Mouse (Mus musculus) cerebellum, postnatal 10 days (tissue): ENCODE data around the gene Ankrd61.

Source experiments
- DNase-seq, 2 experiments: peaks; one replicate each; pipeline ENCODE4 v3.0.0; 2021; ENCODE audit warnings: mixed read lengths in 2 of 2

Gene Ankrd61

DNA sequence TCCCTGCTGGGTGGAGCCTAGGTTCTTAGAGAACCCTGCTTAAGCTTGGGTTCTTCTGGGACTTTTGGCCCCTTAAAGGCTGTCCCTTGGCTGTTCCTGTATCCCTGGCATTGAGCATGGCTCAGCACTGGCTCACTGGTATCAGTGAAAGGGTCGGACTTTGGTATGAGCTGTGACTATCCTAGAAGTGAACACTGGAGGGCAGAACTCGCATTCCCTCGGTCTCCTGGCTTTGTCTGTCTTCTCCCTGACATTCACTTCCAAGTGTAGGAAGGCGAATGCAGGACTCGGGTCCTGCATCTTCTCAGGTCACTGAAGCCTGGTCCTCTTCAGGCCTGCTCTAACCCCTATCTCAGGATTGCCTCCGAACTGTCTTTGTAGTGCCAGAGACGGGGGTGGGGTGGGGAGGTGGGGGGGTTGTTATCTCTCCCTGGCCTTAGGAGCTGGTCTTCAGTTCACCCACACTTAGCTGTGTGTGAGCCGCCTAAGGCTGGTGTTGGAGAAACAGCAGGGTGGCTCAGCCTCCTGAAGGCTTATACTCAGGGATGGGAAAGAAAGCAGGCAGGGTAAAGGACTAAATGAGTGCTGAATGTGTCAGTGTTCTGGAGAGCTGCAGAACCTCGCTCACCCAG is 5.1 kb downstream of the Ankrd61 start:
- DNase-seq: no peak

DNA sequence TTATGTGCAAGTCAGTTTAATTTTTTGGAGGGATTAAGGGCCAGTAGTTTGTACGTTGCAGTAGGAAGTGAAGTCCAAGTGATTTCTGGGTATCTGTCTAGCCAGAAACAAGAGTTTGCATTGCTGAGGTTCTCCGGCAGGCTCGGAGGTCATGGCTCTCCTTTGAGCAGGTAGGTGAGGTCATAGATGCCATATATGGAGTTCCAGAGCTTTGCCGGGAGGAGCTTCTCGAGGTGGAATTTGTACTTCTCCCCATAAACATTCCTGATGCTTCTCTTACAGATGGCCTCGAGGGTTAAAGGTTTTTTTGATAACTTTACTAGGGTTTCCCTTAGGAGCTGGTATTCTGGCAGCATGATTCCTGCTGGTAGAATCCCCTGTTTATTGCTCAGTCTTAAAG is 6.7 kb downstream of the Ankrd61 start:
- DNase-seq: no peak

DNA sequence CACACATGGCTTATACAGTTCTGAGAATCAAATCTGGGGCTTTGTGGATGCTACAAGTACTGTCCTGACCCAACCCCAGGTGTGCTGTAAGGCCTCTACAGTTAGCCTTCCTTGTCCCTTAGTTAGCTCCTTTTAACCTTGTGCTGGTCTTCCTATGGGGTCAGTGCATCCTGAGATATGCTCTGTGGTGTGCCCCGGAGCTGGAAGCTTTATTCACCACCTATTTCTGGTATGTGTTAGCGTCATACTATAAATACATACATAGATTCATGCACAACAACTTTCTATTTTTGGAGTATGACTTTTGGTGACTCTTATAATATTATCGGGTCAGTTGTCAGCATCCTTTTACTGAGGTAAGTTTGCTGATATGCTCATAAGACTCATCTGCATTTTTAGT is 12.2 kb downstream of the Ankrd61 start:
- DNase-seq: no peak

DNA sequence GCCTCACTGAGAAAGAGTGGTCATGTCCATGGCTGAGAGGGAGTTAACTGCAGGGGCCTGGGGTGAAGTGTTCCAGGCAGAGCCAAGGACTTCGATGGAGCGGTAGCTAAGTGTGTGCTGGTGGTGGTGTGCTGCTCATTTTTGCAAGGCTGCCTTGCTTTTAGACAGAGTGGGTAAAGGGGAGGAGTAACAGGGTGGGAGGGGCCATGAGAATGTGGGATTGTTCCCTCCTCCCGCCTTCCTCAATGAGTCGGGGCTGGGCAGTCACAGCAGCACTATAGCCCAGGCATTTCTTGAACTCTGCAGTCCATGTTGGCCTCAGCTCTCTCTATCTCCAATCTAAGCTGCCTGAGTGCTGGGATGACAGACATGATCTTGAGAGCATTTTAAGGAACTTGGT is 22.9 kb downstream of the Ankrd61 start:
- no peak for DNase-seq

GRCm38 (mm10) chr5:143871547-143872169 is 25.8 kb downstream of the Ankrd61 start:
- DNase-seq: no peak
